Mouse (Mus musculus) lung, postnatal 0 days (tissue): Measurements from ENCODE around the gene Gprin3. TPM values are rescaled to one million over a fixed set of nuclear protein-coding genes. Genes with fewer than 3 reads are reported as not detected.
A peak's percentile ranks its signal among the peaks of the same experiment; 100 is the strongest.

ENCODE experiments used
- ATAC-seq: fragments of 200-750 bp; cut with Nextera tagmentation; 2 replicates; pipeline ENCODE4 v1.8.0; 2017; ENCODE audit warnings: moderate library complexity
- DNase-seq: peaks from one replicate; pipeline ENCODE4 v3.0.0-alpha.2; 2016; ENCODE audit warnings: low spot score
- H3K27ac ChIP-seq: fragments of 300-500 bp; sonication (generic); 2 replicates; pipeline ENCODE4 v1.5.1; 2014; ENCODE audit warnings: antibody characterized with exemption, mild to moderate bottlenecking, low read length, mixed read lengths
- H3K27me3 ChIP-seq: fragments of 300-500 bp; sonication (generic); replicated peaks from 2 replicates; pipeline ENCODE4 v1.6.1; 2014; ENCODE audit warnings: low read length, mixed read lengths; ENCODE audit not compliant: insufficient read depth
- H3K36me3 ChIP-seq: fragments of 300-500 bp; sonication (generic); 2 replicates; pipeline ENCODE4 v1.6.1; 2014; ENCODE audit warnings: low read length, mixed read lengths; ENCODE audit not compliant: insufficient read depth
- H3K4me1 ChIP-seq: fragments of 300-500 bp; sonication (generic); 2 replicates; pipeline ENCODE4 v1.6.1; 2014; ENCODE audit warnings: antibody characterized with exemption, low read depth, low read length, mixed read lengths; ENCODE audit not compliant: insufficient read depth
- H3K4me2 ChIP-seq: fragments of 300-500 bp; sonication (generic); replicated peaks from 2 replicates; pipeline ENCODE4 v1.6.1; 2014; ENCODE audit warnings: low read depth, mild to moderate bottlenecking, low read length, moderate library complexity, mixed read lengths
- H3K4me3 ChIP-seq: fragments of 300-500 bp; sonication (generic); 2 replicates; pipeline ENCODE4 v1.5.1; 2014; ENCODE audit warnings: low read depth, low read length
- H3K9ac ChIP-seq: fragments of 300-500 bp; sonication (generic); replicated peaks from 2 replicates; pipeline ENCODE4 v1.6.1; 2014; ENCODE audit warnings: low read depth, mild to moderate bottlenecking
- H3K9me3 ChIP-seq: fragments of 300-500 bp; sonication (generic); 2 replicates; pipeline ENCODE4 v1.6.1; 2016; ENCODE audit warnings: low read length, mixed read lengths
- CTCF ChIP-seq: IDR thresholded peaks from 2 replicates; pipeline ENCODE4 v1.5.1; 2016; ENCODE audit warnings: antibody characterized with exemption, mild to moderate bottlenecking
- EP300 ChIP-seq: IDR thresholded peaks from 2 replicates; pipeline ENCODE4 v1.6.1; 2016; ENCODE audit warnings: antibody characterized with exemption, mild to moderate bottlenecking, control low read depth
- WGBS: fragments of 180-500 bp; shearing (Covaris S2); extraction: QIAGEN DNeasy Blood & Tissue Kit; methylation state at CpG from one replicate; pipeline ENCODE4 v1.1.7; 2014; 5-methylcytosine and 5-hydroxymethylcytosine counted together
- polyA plus RNA-seq: library from polyadenylated mRNA; unstranded; fragments of >200 nt; fragmentation: Nextera tagmentation; extraction: Ambion mirVana; gene quantifications from 2 replicates; pipeline ENCODE4 v1.2.1, GENCODE M21; 2015

Gprin3 gene
- polyA plus RNA-seq = 10.8 and 11.2 TPM in 2 replicates

DNA sequence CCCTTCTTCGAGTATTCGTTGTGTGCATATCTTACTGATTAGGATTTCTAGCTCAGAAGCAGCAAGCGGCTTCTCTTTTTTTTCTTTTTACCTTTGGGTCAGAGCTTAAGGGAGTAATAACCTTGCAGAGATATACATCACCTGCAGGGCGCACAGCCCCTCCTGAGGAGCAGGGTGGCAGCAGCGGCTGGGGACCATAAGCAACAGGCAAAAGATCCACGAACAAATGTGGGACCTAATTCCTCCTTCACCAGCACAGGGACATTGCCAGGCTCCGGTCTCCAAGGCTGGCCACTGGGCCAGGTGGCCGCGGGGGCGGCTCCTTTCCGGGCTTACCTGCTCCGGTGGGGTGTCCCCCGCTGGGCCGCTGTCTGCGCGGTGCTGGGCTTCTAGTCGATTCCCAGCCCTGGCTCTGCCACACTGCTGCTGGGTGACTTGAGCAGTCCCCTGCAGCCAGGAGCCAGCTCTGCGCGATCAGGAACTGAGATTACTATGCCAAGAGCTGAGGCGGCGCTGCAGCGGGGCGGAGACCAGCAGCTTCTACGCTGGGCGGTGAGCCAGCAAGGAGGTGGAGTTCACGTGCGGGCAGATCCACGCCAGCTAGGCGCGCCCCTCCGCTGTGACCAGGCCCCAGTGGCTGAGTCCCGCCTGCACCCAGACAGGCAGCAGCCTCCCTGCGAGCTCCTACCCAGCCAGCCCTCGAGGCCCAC lies at the start of gene Gprin3:
Gene Gprin3, minus strand, starts transcription at position 471 of the 710 bp plus-strand sequence.
- H3K27ac ChIP-seq = peak within 1 kb of the TSS; percentile 89
- ATAC-seq (peak; percentile 93), DNase-seq (peak; percentile 96)
- TF ChIP-seq EP300 (no peak), CTCF (peak; percentile 52)
- no peaks in the 10 kb centered on the region for H3K27me3 ChIP-seq
- peak within 1 kb of the TSS; percentile 65 for H3K9ac ChIP-seq
- peak within 1 kb of the TSS; percentile 56 for H3K4me3 ChIP-seq
- peak within 1 kb of the TSS; percentile 76 for H3K4me2 ChIP-seq
- H3K4me1 ChIP-seq = peaks cover 8% of the 10 kb centered on the region; the same call in 1 of the 2 replicates
- no peaks in the 10 kb centered on the region for H3K9me3 ChIP-seq
- H3K36me3 ChIP-seq = no peaks in the 10 kb centered on the region
- 5% methylated on average over 34 of the region's 34 CpGs for WGBS

- Histone ChIP-seq H3K4me2 (no peak overlapping the region), H3K27me3 (no peaks in the 10 kb centered on the region), H3K4me1 (no peaks in the 10 kb centered on the region), H3K4me3 (no peak overlapping the region), H3K9ac (no peak overlapping the region), H3K36me3 (no peaks in the 10 kb centered on the region), H3K27ac (no peak overlapping the region), H3K9me3 (no peaks in the 10 kb centered on the region)
- DNase-seq (no peak), ATAC-seq (no peak)
- TF ChIP-seq CTCF = no peak
- no peak for TF ChIP-seq EP300
Measured at GRCm38 (mm10) chr6:59458861-59459260, 32.8 kb upstream of the Gprin3 start.

GRCm38 (mm10) chr6:59456116-59456515 lies 30.0 kb upstream of the Gprin3 start:
- H3K4me2 ChIP-seq = no peak overlapping the region
- no peak overlapping the region for H3K4me3 ChIP-seq
- WGBS = 61% methylated on average over 1 of the region's 1 CpGs
- H3K27ac ChIP-seq = no peak overlapping the region
- no peaks in the 10 kb centered on the region for H3K27me3 ChIP-seq
- H3K9me3 ChIP-seq = no peaks in the 10 kb centered on the region
- H3K36me3 ChIP-seq = no peaks in the 10 kb centered on the region
- no peak for DNase-seq
- no peak for ATAC-seq
- no peak for TF ChIP-seq EP300
- no peak for TF ChIP-seq CTCF
- no peaks in the 10 kb centered on the region for H3K4me1 ChIP-seq
- no peak overlapping the region for H3K9ac ChIP-seq

DNA sequence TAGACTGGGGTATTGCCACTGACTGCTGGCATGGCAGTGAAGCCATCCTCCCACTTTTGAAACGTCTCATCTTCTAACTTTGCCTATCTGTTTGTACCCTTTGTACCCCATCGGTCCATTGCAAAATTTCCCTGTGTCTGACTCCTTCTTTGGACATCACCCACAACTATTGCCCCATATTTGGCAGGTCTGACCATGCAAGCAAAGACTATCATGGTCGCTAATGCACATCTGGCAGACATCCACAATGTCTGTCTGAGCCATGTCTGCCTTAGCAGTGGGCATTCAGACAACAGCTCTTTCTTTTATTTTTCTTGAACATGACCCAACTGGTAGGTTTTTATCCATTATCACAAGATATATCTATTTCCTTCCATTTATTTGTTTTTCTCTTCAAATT lies 25.3 kb upstream of the Gprin3 start:
- no peak for TF ChIP-seq CTCF
- no peak for TF ChIP-seq EP300
- Histone ChIP-seq H3K27ac (no peak overlapping the region), H3K27me3 (no peaks in the 10 kb centered on the region), H3K9ac (no peak overlapping the region), H3K4me3 (no peak overlapping the region), H3K4me2 (no peak overlapping the region), H3K4me1 (no peaks in the 10 kb centered on the region), H3K36me3 (no peaks in the 10 kb centered on the region), H3K9me3 (no peaks in the 10 kb centered on the region)
- ATAC-seq (no peak), DNase-seq (no peak)
- 67% methylated on average over 3 of the region's 3 CpGs for WGBS

GRCm38 (mm10) chr6:59445101-59445503 lies 19.0 kb upstream of the Gprin3 start:
- Histone ChIP-seq H3K4me3 (no peak overlapping the region), H3K27ac (no peak overlapping the region), H3K36me3 (no peaks in the 10 kb centered on the region), H3K9ac (no peak overlapping the region), H3K27me3 (no peaks in the 10 kb centered on the region), H3K4me1 (no peaks in the 10 kb centered on the region), H3K9me3 (no peaks in the 10 kb centered on the region), H3K4me2 (no peak overlapping the region)
- peak; percentile 84 for ATAC-seq
- peak; percentile 64 for DNase-seq
- no peak for TF ChIP-seq CTCF
- TF ChIP-seq EP300 = peak; percentile 85
- WGBS = 51% methylated on average over 3 of the region's 3 CpGs

DNA sequence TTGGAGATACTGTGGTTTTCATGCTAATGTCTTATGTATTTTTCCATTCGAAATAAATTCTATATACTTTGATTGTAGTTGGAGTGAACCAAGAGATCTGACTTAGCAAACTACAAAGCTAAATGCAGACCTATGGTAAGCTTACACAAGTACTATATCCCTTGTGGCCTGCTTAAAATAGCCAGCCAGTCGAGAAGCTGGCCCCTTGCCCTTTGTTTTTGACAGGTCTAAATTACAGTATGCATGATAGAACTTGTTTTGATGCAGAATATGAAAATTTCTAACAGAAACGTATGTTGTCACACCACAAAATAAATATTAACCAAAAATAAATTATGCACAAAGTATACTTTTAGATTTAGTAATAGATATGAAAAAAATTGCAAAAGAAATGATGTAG lies 9.8 kb upstream of the Gprin3 start:
- no peak overlapping the region for H3K4me2 ChIP-seq
- no peak overlapping the region for H3K4me3 ChIP-seq
- H3K9ac ChIP-seq = no peak overlapping the region
- ATAC-seq (no peak), DNase-seq (no peak)
- no peaks in the 10 kb centered on the region for H3K36me3 ChIP-seq
- 51% methylated on average over 3 of the region's 3 CpGs for WGBS
- no peaks in the 10 kb centered on the region for H3K27me3 ChIP-seq
- no peak for TF ChIP-seq CTCF
- TF ChIP-seq EP300 = no peak
- no peaks in the 10 kb centered on the region for H3K9me3 ChIP-seq
- no peak overlapping the region for H3K27ac ChIP-seq
- H3K4me1 ChIP-seq = no peaks in the 10 kb centered on the region

DNA sequence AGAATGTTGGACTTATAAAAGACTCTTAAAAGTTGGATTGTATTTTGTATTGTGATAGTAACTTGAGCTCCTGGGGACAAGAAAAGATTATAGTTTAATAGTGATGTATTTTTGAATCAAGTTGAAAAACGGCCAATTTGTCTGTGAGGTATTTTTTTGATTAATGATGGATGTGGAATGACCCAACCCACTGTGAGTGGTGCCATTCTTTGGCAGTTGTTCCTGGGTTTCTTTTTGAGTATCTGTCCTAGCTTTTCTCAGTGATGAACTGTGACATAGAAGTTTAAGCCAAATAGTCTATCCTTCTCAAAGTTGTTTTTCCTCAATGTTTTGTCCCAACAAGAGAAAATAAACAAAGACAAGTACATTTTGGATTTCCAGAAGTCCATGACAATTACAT lies 7.0 kb upstream of the Gprin3 start:
- TF ChIP-seq EP300 (no peak), CTCF (no peak)
- H3K27ac ChIP-seq = no peak overlapping the region
- DNase-seq (no peak), ATAC-seq (no peak)
- H3K4me3 ChIP-seq = no peak overlapping the region
- no peaks in the 10 kb centered on the region for H3K4me1 ChIP-seq
- no peaks in the 10 kb centered on the region for H3K36me3 ChIP-seq
- no peak overlapping the region for H3K4me2 ChIP-seq
- no peak overlapping the region for H3K9ac ChIP-seq
- no peaks in the 10 kb centered on the region for H3K27me3 ChIP-seq
- H3K9me3 ChIP-seq = no peaks in the 10 kb centered on the region
- WGBS = 29% methylated on average over 1 of the region's 1 CpGs
